Mouse (Mus musculus) liver, postnatal 0 days (tissue): ENCODE results near the gene Gdf10. TPM values are rescaled to one million over a fixed set of nuclear protein-coding genes. Genes with fewer than 3 reads are reported as not detected.
A peak's percentile ranks its signal among the peaks of the same experiment; 100 is the strongest.

Experiments used
- ATAC-seq: fragments of 200-750 bp; cut with Nextera tagmentation; 2 replicates; pipeline ENCODE4 v1.8.0; 2017; ENCODE audit warnings: mild to moderate bottlenecking, moderate library complexity
- DNase-seq: peaks from one replicate; pipeline ENCODE4 v3.0.0-alpha.2; 2016
- H3K27ac ChIP-seq: fragments of 300-500 bp; sonication (generic); 2 replicates; pipeline ENCODE4 v1.5.1; 2014; ENCODE audit warnings: antibody characterized with exemption, moderate library complexity, mild to moderate bottlenecking, low read depth
- H3K27me3 ChIP-seq: fragments of 300-500 bp; sonication (generic); 2 replicates; pipeline ENCODE4 v1.6.1; 2014; ENCODE audit warnings: low read length, control low read depth, mixed read lengths; ENCODE audit not compliant: insufficient read depth
- H3K36me3 ChIP-seq: fragments of 300-500 bp; sonication (generic); replicated peaks from 2 replicates; pipeline ENCODE4 v1.6.1; 2014; ENCODE audit warnings: mild to moderate bottlenecking, control low read depth, low read length, moderate library complexity, mixed read lengths; ENCODE audit not compliant: insufficient read depth
- H3K4me1 ChIP-seq: fragments of 300-500 bp; sonication (generic); 2 replicates; pipeline ENCODE4 v1.6.1; 2014; ENCODE audit warnings: antibody characterized with exemption, mild to moderate bottlenecking, control low read depth; ENCODE audit not compliant: insufficient read depth
- H3K4me2 ChIP-seq: fragments of 300-500 bp; sonication (generic); 2 replicates; pipeline ENCODE4 v1.6.1; 2014; ENCODE audit warnings: low read depth, mild to moderate bottlenecking, low read length, moderate library complexity, mixed read lengths
- H3K4me3 ChIP-seq: fragments of 300-500 bp; sonication (generic); 2 replicates; pipeline ENCODE4 v1.5.1; 2014; ENCODE audit warnings: low read depth, low read length
- H3K9ac ChIP-seq: fragments of 300-500 bp; sonication (generic); replicated peaks from 2 replicates; pipeline ENCODE4 v1.6.1; 2014; ENCODE audit warnings: mild to moderate bottlenecking, moderate library complexity
- H3K9me3 ChIP-seq: fragments of 300-500 bp; sonication (generic); 2 replicates; pipeline ENCODE4 v1.6.1; 2016; ENCODE audit warnings: mild to moderate bottlenecking, control low read depth, low read length, mixed read lengths
- CTCF ChIP-seq: sonication (generic); IDR thresholded peaks from 2 replicates; pipeline ENCODE4 v1.5.1; 2016; ENCODE audit warnings: antibody characterized with exemption, low read depth
- EP300 ChIP-seq: IDR thresholded peaks from 2 replicates; pipeline ENCODE4 v1.6.1; 2016; ENCODE audit warnings: antibody characterized with exemption, low read depth, mild to moderate bottlenecking
- WGBS: fragments of 180-500 bp; shearing (Covaris S2); extraction: QIAGEN DNeasy Blood & Tissue Kit; methylation state at CpG from one replicate; pipeline ENCODE4 v1.1.7; 2014; ENCODE audit not compliant: insufficient replicate concordance; 5-methylcytosine and 5-hydroxymethylcytosine counted together
- polyA plus RNA-seq: library from polyadenylated mRNA; unstranded; fragments of >200 nt; fragmentation: Nextera tagmentation; extraction: Ambion mirVana; gene quantifications from 2 replicates; pipeline ENCODE4 v1.2.1, GENCODE M21; 2015

Gdf10 gene
- polyA plus RNA-seq, 1 experiment from 2014 or later, result 5.1 TPM

DNA sequence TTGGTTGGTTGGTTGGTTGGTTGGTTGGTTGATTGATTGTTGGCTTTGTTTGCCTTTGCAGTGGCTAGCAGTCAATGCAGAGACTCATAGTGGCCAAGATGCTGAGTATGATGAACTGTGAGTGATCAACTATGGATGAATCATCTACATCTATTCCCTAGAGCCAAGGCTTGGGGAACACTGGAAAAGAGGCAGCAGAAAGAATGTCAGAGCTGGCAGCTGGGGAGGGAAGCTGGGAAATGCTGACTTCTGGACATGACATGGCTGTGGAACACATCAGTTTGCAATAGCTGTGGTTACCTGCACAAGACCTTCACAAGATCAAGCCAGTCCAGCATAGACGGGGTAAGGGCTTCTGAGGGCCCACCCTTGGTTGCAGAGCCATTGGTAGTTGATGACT is 20.2 kb upstream of the Gdf10 start:
- Histone ChIP-seq H3K4me3 (no peak overlapping the region), H3K9me3 (no peaks in the 10 kb centered on the region), H3K9ac (no peak overlapping the region), H3K4me1 (no peaks in the 10 kb centered on the region), H3K36me3 (no peaks in the 10 kb centered on the region), H3K4me2 (no peak overlapping the region), H3K27me3 (no peaks in the 10 kb centered on the region), H3K27ac (no peak overlapping the region)
- ATAC-seq (no peak), DNase-seq (no peak)
- WGBS, result 67% methylated on average over 1 of the region's 1 CpGs
- TF ChIP-seq EP300 (no peak), CTCF (no peak)

DNA sequence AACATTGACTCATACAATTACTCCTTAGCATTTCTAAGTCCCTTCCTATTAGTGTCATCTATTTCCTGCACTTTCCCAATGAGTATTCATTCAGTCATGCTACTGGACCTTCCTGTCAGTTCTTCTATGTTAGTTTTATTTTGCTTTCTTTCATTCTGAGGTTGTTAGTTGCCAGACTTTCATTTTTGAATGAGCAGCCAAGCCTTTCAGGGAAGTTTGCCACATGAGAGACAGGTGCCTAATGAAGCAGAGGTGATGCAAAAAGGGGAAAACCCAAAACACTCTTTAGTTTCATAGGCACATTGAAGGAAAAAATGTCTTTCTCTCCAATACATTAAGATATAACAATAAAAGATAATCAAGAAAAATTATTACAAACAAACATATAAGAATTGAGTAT is 18.5 kb upstream of the Gdf10 start:
- no peaks in the 10 kb centered on the region for H3K9me3 ChIP-seq
- no peak for ATAC-seq

DNA sequence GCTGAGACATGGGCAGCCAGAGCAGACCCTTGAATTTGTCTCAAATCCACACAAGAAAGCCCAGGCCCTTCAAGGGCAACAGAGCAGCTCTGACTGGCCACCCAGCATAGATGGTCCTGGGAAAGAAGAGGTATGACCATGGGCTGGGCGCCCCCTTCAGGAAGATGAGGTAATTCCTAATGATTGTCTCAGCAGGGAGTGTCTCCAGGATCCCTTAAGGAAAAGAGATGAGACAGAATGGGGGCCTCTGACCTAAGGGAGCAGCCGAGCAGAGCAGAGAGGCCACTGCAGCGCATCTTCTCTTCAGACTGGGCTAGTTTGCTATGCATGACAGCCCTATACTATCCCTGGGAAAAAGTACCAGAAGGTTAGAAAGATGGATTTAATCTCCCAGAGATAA is 9.7 kb upstream of the Gdf10 start:
- Histone ChIP-seq H3K4me3 (no peak overlapping the region), H3K36me3 (no peaks in the 10 kb centered on the region), H3K4me2 (no peak overlapping the region), H3K9me3 (no peaks in the 10 kb centered on the region), H3K9ac (no peak overlapping the region), H3K27ac (no peak overlapping the region), H3K27me3 (peaks cover 4% of the 10 kb centered on the region; the same call in 1 of the 2 replicates), H3K4me1 (no peaks in the 10 kb centered on the region)
- 29% methylated on average over 3 of the region's 3 CpGs for WGBS
- peak; percentile 53 for DNase-seq
- TF ChIP-seq CTCF, result peak; percentile 65
- TF ChIP-seq EP300, result no peak
- ATAC-seq, result no peak

More for the DNA sequence above, 18.5 kb upstream of the Gdf10 start:
- no peaks in the 10 kb centered on the region for H3K36me3 ChIP-seq
- H3K4me3 ChIP-seq, result no peak overlapping the region
- no peak overlapping the region for H3K27ac ChIP-seq
- DNase-seq, result no peak
- H3K4me2 ChIP-seq, result no peak overlapping the region
- H3K27me3 ChIP-seq, result no peaks in the 10 kb centered on the region
- H3K4me1 ChIP-seq, result no peaks in the 10 kb centered on the region
- H3K9ac ChIP-seq, result no peak overlapping the region
- TF ChIP-seq CTCF (no peak), EP300 (no peak)

DNA sequence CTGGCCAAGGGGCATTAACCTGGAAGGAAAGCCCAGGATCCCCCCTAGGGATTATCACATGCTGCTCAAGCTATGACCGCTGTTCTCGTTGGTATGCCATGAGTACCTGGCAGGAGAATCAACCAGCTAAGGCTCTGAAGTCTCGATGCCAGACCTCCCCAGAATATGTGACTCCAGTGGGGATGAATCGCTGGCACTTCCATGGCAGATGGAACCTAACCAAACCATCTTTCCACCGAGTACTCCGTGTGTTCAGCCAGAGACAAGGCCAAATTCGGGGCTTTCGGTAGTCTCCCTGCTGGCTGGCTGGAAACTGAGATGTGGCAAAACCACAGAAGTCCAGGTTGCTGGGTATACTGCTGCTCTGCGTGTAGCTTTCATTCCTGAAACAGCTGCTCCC is 9.2 kb upstream of the Gdf10 start:
- no peak overlapping the region for H3K27ac ChIP-seq
- DNase-seq (no peak), ATAC-seq (no peak)
- no peaks in the 10 kb centered on the region for H3K9me3 ChIP-seq
- WGBS, result 74% methylated on average over 9 of the region's 9 CpGs
- H3K36me3 ChIP-seq, result no peaks in the 10 kb centered on the region
- peaks cover 4% of the 10 kb centered on the region; the same call in 1 of the 2 replicates for H3K27me3 ChIP-seq
- no peak overlapping the region for H3K4me2 ChIP-seq
- H3K9ac ChIP-seq, result no peak overlapping the region
- H3K4me3 ChIP-seq, result no peak overlapping the region
- no peaks in the 10 kb centered on the region for H3K4me1 ChIP-seq
- TF ChIP-seq EP300 (no peak), CTCF (no peak)

DNA sequence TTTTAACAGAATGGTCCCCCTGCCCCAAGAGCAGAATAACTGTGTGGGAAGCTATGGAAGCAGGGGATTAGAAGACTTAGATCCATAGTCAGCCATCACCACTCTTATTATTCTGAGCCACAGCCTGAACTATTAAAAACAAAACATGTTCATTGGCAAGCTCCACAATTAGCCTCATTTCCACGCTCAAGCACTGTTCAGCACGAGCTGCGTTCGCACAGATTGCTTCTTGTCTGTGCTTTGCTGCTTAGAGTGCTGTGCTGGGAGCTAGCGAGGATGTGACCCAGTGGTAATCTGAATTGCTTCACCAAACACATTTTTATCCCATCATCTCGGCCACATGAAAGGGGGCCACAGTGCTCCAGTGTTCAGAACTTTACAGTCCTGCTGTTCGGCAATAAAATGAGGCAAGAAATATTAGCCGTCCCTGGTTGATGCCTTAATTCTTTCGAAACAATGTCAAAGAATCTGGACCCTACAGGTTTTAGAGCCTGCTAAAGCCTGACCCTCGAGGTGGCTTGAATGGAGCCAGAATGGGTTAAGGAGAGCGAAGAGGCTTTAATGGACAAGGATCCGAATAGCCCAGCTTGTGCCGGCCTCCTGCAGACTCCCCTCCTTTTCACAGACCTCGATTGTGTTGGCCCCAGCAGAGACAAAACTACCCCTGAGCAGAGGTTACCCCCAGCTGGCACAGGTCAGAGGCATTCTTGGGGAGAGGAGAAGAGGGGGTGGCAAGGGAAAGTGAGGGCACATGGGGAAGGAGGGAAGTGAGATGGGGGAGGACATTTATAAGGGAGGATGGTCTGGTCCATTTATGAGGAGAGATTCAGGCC is 2.4 kb upstream of the Gdf10 start:
- H3K9ac ChIP-seq, result no peak overlapping the region
- ATAC-seq, result no peak
- peaks cover 37% of the 10 kb centered on the region for H3K27me3 ChIP-seq
- H3K4me1 ChIP-seq, result no peaks in the 10 kb centered on the region
- H3K27ac ChIP-seq, result no peak overlapping the region
- no peak for DNase-seq
- WGBS, result 56% methylated on average over 14 of the region's 14 CpGs
- no peak overlapping the region for H3K4me3 ChIP-seq
- no peaks in the 10 kb centered on the region for H3K9me3 ChIP-seq
- no peak for TF ChIP-seq EP300
- no peak for TF ChIP-seq CTCF
- H3K36me3 ChIP-seq, result no peaks in the 10 kb centered on the region
- H3K4me2 ChIP-seq, result no peak overlapping the region

DNA sequence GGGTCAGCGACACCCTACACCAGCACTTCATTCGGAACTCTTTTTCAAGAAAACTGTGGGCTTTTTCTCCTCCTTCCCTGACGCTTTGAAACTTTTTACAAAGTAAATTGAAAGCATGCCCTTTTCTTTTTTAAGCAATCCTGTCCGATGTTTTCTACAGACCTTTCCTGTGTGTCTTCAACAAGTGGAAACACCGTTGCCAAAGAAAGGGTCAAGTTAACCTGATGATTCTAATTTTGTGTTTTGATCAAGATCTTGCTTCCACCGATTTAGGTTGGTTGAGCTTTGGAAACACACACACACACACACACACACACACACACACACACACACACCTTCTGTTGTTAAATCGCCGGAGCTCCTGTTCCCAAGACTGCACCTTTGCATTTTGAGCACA is 618 bp upstream of the Gdf10 start:
- DNase-seq (no peak), ATAC-seq (no peak)
- Histone ChIP-seq H3K9ac (no peak overlapping the region), H3K4me3 (peak overlapping the region; percentile 49; the same call in 1 of the 2 replicates), H3K36me3 (no peaks in the 10 kb centered on the region), H3K27ac (no peak overlapping the region), H3K4me2 (peak overlapping the region; percentile 65; the same call in 1 of the 2 replicates), H3K9me3 (no peaks in the 10 kb centered on the region), H3K27me3 (peaks cover 37% of the 10 kb centered on the region), H3K4me1 (no peaks in the 10 kb centered on the region)
- WGBS, result 14% methylated on average over 8 of the region's 8 CpGs
- TF ChIP-seq CTCF, result no peak
